Mouse (Mus musculus) C2C12 (cell line): ENCODE data around the gene Tgm2.

Experiments used
- CEBPB ChIP-seq: IDR thresholded peaks from one replicate; pipeline ENCODE4 v1.6.1; 2011; ENCODE audit warnings: low read depth, mild to moderate bottlenecking, control low read depth, moderate library complexity
- CTCF ChIP-seq: IDR thresholded peaks from one replicate; pipeline ENCODE4 v1.5.1; 2011; ENCODE audit not compliant: control insufficient read depth, insufficient read depth, insufficient read length
- FOSL1 ChIP-seq: IDR thresholded peaks from one replicate; pipeline ENCODE4 v1.8.0; 2011; ENCODE audit warnings: mild to moderate bottlenecking, low read length; ENCODE audit not compliant: poor library complexity, insufficient read depth, severe bottlenecking
- MAX ChIP-seq: IDR thresholded peaks from one replicate; pipeline ENCODE4 v1.6.1; 2011; ENCODE audit warnings: mild to moderate bottlenecking, control low read depth
- MYOD1 ChIP-seq: IDR thresholded peaks from one replicate; pipeline ENCODE4 v1.6.1; 2011; ENCODE audit warnings: low read depth; ENCODE audit not compliant: control insufficient read depth, insufficient read length
- MYOG ChIP-seq: IDR thresholded peaks from one replicate; pipeline ENCODE4 v1.6.1; 2011; ENCODE audit not compliant: control insufficient read depth, insufficient read length; ENCODE audit errors: extremely low read depth
- USF1 ChIP-seq: IDR thresholded peaks from one replicate; pipeline ENCODE4 v1.6.1; 2011; ENCODE audit warnings: low read depth, mild to moderate bottlenecking, control low read depth, moderate library complexity

DNA sequence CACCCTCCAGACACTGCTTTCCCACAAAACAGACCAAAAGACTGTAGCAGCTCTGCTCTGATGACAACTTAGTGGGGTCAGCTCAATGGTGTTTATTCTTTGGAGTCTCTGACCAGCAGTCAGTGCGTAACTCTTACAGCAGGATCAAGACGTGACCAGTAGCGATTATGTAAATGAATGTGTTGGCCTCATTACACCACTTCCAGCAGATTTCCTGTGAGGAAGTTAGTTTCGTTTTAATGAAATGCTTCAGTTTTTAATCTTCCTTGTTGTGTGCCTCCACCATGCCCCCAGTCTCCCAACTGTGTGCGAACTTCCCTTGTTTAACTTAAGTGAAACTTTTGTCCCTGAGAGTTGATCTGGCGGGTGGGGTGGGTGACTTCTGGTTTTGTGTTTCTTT is 69.5 kb downstream of the Tgm2 start:
- TF ChIP-seq CTCF (no peak), USF1 (no peak), MYOG (no peak), MYOD1 (no peak), CEBPB (no peak), MAX (no peak), FOSL1 (no peak)
